Mouse (Mus musculus): ENCODE data around the gene Nectin2. TPM values are rescaled to one million over a fixed set of nuclear protein-coding genes. Genes with fewer than 3 reads are reported as not detected.

The Nectin2 gene
- polyA plus RNA-seq, 1 experiment from 2014 or later, result 76.5 TPM

DNA sequence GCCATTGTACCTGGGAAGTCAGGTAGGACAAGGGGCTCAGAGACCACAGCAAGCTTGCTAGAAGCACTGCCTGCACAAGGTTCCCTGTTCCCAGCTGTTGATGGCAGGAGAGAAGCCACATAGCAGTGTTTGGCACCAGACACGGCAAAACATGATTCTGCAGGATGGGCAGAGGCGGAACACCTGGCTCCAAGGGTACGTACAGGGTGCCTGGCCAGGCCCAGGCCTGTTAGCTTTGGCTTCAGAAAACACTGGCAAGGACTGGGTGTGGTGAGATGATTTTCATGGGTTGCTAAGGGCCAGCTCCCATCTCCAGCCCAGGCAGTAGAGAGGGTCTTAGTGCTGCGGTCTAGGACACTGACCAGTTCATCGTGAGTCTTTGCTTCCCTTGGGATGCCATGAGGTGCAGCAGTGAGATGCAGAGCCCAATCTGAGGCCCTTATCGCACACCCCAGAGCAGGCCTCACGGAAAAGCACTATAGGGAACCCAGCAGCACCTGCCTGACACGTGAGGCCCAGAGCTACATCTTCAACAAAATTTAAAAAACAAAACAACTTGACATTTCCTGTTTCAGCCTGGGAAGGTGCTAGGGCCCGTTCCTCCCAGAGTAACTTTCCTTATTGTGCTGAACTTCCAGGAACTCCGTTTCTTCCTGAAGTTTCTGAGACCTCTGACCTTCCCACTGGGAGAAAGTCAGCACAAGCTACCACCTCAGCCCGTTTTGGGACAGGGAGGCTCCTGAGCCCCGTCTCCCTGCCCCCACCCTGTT is 49.8 kb downstream of the Nectin2 start:
- H3K27me3 ChIP-seq (ENCODE audit: control insufficient read depth, insufficient read depth, low read length), result no peaks in the 10 kb centered on the region
- ATAC-seq (ENCODE audit: insufficient read depth, low FRiP score, low TSS enrichment) (no peak), DNase-seq (ENCODE audit: low spot score) (no peak)
- H3K4me3 ChIP-seq (ENCODE audit: low read depth, low read length), result no peak overlapping the region
- no peak overlapping the region for H3K9ac ChIP-seq (ENCODE audit: low read length)
- H3K4me1 ChIP-seq (ENCODE audit: control insufficient read depth, insufficient read depth, low read length), result 0 out of 2 replicates have a peak, but pooled peaks cover 7% of the 10 kb centered on the region
- no peak overlapping the region for H3K27ac ChIP-seq (ENCODE audit: low read depth, low read length)
- no peak overlapping the region for H3K4me2 ChIP-seq (ENCODE audit: low read depth)
- 65% methylated on average over 12 of the region's 12 CpGs for WGBS
- H3K36me3 ChIP-seq (ENCODE audit: control insufficient read depth, insufficient read depth, low read length), result 0 out of 2 replicates have a peak, but pooled peaks cover 4% of the 10 kb centered on the region
- H3K9me3 ChIP-seq (ENCODE audit: control insufficient read depth, low read length), result no peaks in the 10 kb centered on the region

DNA sequence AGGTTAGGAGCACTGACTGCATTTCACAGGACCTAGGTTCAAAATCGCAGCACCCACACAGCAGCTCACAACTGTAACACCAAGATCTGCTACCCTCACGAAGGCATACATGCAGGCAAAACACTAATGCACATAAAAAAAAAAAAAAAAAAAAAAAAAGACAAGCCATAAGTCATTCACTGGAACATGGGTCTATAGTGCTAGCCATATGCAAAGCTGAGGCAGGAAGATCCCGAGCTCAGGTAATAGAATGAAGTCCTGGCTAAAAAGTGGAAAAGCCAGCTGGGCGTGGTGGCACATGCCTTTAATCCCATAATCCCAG is 50.5 kb downstream of the Nectin2 start:
- whole genome bisulfite sequencing, result 76% methylated on average over 4 of the region's 4 CpGs
- no peak overlapping the region for H3K4me2 ChIP-seq (ENCODE audit: low read depth)
- H3K27ac ChIP-seq (ENCODE audit: low read depth, low read length), result no peak overlapping the region
- 0 out of 2 replicates have a peak, but pooled peaks cover 7% of the 10 kb centered on the region for H3K4me1 ChIP-seq (ENCODE audit: control insufficient read depth, insufficient read depth, low read length)
- no peak for ATAC-seq (ENCODE audit: insufficient read depth, low FRiP score, low TSS enrichment)
- 0 out of 2 replicates have a peak, but pooled peaks cover 4% of the 10 kb centered on the region for H3K36me3 ChIP-seq (ENCODE audit: control insufficient read depth, insufficient read depth, low read length)
- no peak overlapping the region for H3K9ac ChIP-seq (ENCODE audit: low read length)
- DNase-seq (ENCODE audit: low spot score), result no peak
- H3K4me3 ChIP-seq (ENCODE audit: low read depth, low read length), result no peak overlapping the region
- no peaks in the 10 kb centered on the region for H3K9me3 ChIP-seq (ENCODE audit: control insufficient read depth, low read length)
- H3K27me3 ChIP-seq (ENCODE audit: control insufficient read depth, insufficient read depth, low read length), result no peaks in the 10 kb centered on the region

DNA sequence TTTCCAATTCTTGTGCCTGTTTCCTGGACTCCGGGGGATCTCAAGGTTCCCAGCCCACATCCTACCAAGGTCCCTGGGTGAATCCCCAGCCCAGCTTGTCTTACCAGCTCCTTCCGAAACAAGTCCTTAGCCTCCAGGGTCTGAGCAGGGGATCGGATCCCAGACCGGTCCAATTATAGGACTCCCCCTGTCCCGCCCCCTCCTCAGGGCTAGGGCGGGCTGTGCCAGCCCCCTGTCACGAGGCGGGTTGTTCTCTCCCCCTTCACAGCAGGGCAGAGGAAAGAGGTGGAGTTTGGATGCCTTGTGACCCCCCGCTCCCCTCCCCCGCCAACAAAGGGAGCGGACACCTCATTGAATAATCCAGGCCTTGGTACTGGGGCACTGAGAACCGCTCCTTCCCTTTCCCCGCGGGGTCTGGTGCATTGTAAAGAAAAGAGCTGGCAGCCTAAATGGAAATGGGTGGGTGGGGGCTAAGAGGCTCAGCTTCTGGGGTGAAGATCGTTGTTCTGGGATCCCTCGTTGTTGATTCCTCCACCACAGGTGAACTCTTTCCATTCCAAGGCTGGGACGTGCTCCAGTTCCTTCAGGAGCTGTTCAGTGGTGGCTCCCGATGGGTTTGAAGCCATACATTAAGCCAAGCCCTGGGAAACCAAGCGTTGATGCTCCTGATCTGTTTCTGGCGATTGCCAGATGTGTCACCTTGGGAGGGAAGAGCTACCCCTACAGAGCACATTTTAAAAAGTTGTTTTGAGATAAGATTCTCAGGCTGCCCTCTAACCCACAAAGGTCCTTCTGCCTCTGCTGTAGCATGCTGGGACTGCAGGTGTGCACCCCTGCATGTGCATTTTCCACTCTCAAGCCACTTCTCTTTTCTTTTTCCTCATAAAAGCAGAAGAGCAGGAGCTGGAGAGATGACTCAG is 51.1 kb downstream of the Nectin2 start, which contains the start of gene Apoe:
Gene Apoe (minus strand): TSS at position 282 of the 920 bp plus-strand sequence.
- Histone ChIP-seq H3K9ac (ENCODE audit: low read length) (peak within 1 kb of the TSS; percentile 49), H3K4me1 (ENCODE audit: control insufficient read depth, insufficient read depth, low read length) (0 out of 2 replicates have a peak, but pooled peaks cover 7% of the 10 kb centered on the region), H3K4me3 (ENCODE audit: low read depth, low read length) (peak within 1 kb of the TSS; percentile 29), H3K27me3 (ENCODE audit: control insufficient read depth, insufficient read depth, low read length) (no peaks in the 10 kb centered on the region), H3K36me3 (ENCODE audit: control insufficient read depth, insufficient read depth, low read length) (0 out of 2 replicates have a peak, but pooled peaks cover 4% of the 10 kb centered on the region), H3K9me3 (ENCODE audit: control insufficient read depth, low read length) (no peaks in the 10 kb centered on the region), H3K27ac (ENCODE audit: low read depth, low read length) (no peak within 1 kb of the TSS), H3K4me2 (ENCODE audit: low read depth) (peak within 1 kb of the TSS; percentile 53)
- peak; percentile 39; the same call in 1 of the 2 replicates for ATAC-seq (ENCODE audit: insufficient read depth, low FRiP score, low TSS enrichment)
- 2% methylated on average over 20 of the region's 20 CpGs for WGBS
- DNase-seq (ENCODE audit: low spot score), result peak; percentile 55

DNA sequence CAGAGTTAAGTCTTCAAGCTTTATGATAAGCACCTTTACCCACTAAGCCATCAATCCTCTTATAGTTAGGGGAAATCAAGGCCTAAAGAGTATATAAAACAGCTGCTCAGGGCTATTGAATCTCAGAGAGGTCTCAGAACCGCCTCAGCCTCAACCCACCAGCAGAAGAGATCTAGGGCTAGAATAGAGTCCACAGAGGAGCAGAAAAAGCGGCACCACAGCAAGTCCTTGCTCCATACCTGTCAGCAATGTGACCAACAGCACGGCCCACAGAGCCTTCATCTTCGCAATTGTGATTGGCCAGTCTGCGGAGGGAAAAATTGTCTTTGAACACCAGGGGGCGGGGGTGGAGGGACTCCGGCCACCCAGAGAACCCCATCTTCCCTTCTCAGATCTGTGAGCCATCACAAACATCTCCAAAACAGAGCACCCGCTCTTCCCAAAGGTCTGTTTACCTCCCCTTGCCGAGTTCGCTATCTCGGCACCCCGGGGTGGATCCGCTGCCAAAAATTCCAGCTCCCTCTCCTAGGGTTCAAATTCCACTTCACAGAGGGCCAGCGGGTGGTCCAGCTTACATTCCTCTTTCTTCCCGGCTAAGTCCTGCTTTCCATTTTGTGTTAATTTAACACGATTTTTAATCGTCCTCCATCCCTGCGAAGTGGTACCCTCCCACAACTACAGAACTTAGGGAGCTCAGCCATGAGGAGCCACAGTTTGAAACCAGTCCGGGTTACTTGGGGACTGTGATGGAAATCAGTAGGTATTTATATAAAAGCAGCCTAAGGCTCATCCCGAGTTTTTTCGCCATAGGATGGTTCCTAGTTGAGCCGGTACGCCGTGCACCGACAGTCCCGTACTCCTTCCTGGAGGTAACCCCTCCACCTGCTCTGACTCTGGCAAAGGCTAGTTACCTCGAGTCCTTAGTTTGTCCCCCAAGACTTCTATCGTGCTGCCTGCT is 52.1 kb downstream of the Nectin2 start:
- WGBS, result 4% methylated on average over 28 of the region's 28 CpGs
- Histone ChIP-seq H3K4me2 (ENCODE audit: low read depth) (peak overlapping the region; percentile 53), H3K4me3 (ENCODE audit: low read depth, low read length) (peak overlapping the region; percentile 29), H3K4me1 (ENCODE audit: control insufficient read depth, insufficient read depth, low read length) (0 out of 2 replicates have a peak, but pooled peaks cover 7% of the 10 kb centered on the region), H3K27me3 (ENCODE audit: control insufficient read depth, insufficient read depth, low read length) (no peaks in the 10 kb centered on the region), H3K36me3 (ENCODE audit: control insufficient read depth, insufficient read depth, low read length) (0 out of 2 replicates have a peak, but pooled peaks cover 4% of the 10 kb centered on the region), H3K9me3 (ENCODE audit: control insufficient read depth, low read length) (no peaks in the 10 kb centered on the region), H3K27ac (ENCODE audit: low read depth, low read length) (no peak overlapping the region), H3K9ac (ENCODE audit: low read length) (peak overlapping the region; percentile 49)
- ATAC-seq (ENCODE audit: insufficient read depth, low FRiP score, low TSS enrichment) (no peak), DNase-seq (ENCODE audit: low spot score) (peak; percentile 59)

DNA sequence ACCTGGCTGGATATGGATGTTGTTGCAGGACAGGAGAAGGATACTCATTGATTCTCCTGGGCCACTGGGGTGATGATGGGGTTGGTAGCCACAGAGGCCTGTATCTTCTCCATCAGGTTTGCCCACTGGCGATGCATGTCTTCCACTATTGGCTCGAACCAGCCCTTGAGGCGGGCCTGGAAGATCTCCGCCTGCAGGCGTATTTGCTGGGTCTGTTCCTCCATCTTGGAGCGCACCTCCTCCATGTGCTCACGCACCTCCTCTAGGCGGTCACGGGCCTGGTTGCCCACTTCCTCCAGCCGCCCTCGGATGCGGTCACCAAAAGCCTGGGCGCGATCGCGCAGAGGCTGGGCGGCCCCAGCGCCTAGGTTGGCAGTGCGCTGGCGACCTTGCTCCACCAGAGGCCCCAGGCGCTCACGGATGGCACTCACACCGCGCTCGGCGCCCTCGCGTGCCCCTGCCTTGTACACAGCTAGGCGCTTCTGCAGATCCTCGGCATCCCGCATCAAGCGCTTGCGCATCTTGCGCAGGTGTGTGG is 53.9 kb downstream of the Nectin2 start:
- H3K9ac ChIP-seq (ENCODE audit: low read length), result no peak overlapping the region
- WGBS, result 94% methylated on average over 34 of the region's 34 CpGs
- 0 out of 2 replicates have a peak, but pooled peaks cover 7% of the 10 kb centered on the region for H3K4me1 ChIP-seq (ENCODE audit: control insufficient read depth, insufficient read depth, low read length)
- ATAC-seq (ENCODE audit: insufficient read depth, low FRiP score, low TSS enrichment) (no peak), DNase-seq (ENCODE audit: low spot score) (no peak)
- H3K36me3 ChIP-seq (ENCODE audit: control insufficient read depth, insufficient read depth, low read length), result 0 out of 2 replicates have a peak, but pooled peaks cover 4% of the 10 kb centered on the region
- H3K4me3 ChIP-seq (ENCODE audit: low read depth, low read length), result no peak overlapping the region
- no peak overlapping the region for H3K4me2 ChIP-seq (ENCODE audit: low read depth)
- no peak overlapping the region for H3K27ac ChIP-seq (ENCODE audit: low read depth, low read length)
- no peaks in the 10 kb centered on the region for H3K27me3 ChIP-seq (ENCODE audit: control insufficient read depth, insufficient read depth, low read length)
- no peaks in the 10 kb centered on the region for H3K9me3 ChIP-seq (ENCODE audit: control insufficient read depth, low read length)

DNA sequence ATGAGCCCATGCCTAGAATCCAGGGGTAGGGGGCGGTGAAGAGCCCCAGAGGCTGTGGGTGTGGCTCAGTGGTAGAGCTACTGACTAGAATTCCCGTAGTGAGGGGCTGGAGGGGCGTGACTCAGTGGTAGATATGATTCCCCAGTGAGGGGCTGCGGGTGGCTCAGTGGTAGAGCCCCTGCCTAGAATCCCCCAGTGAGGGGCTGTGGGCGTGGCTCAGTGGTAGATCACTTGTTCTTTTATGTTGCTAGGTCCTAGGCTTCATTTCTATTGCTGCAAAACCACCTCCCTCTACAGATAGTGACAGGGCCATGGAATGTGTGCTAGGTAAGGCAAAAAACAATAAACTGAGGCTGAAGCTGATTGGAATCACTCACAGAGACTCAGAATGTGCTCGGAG is 54.4 kb downstream of the Nectin2 start:
- Histone ChIP-seq H3K4me3 (ENCODE audit: low read depth, low read length) (no peak overlapping the region), H3K27ac (ENCODE audit: low read depth, low read length) (no peak overlapping the region), H3K27me3 (ENCODE audit: control insufficient read depth, insufficient read depth, low read length) (no peaks in the 10 kb centered on the region), H3K9me3 (ENCODE audit: control insufficient read depth, low read length) (no peaks in the 10 kb centered on the region), H3K9ac (ENCODE audit: low read length) (no peak overlapping the region), H3K4me2 (ENCODE audit: low read depth) (no peak overlapping the region), H3K4me1 (ENCODE audit: control insufficient read depth, insufficient read depth, low read length) (0 out of 2 replicates have a peak, but pooled peaks cover 7% of the 10 kb centered on the region), H3K36me3 (ENCODE audit: control insufficient read depth, insufficient read depth, low read length) (0 out of 2 replicates have a peak, but pooled peaks cover 4% of the 10 kb centered on the region)
- ATAC-seq (ENCODE audit: insufficient read depth, low FRiP score, low TSS enrichment) (no peak), DNase-seq (ENCODE audit: low spot score) (no peak)
- 84% methylated on average over 6 of the region's 6 CpGs for WGBS

DNA sequence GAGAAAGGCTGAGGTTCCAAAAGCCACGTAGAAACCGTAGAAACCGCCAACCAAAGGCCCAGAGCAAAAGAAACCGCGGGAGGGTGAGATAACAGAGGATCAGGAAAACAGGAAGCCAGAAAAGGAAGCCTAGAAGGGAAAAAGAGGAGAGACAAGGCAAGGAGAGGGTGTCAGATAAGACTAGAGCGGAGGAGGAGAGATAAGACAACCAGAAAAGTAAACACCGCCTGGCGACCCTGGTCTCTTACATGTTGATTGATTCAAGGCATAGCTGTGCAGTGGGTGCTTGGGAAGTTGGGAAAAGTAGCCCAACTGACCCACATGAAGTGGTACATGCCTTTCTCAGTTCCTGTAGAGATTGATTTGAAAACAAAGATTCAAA is 55.1 kb downstream of the Nectin2 start:
- Histone ChIP-seq H3K4me2 (ENCODE audit: low read depth) (no peak overlapping the region), H3K9ac (ENCODE audit: low read length) (no peak overlapping the region), H3K4me3 (ENCODE audit: low read depth, low read length) (no peak overlapping the region), H3K4me1 (ENCODE audit: control insufficient read depth, insufficient read depth, low read length) (0 out of 2 replicates have a peak, but pooled peaks cover 7% of the 10 kb centered on the region), H3K27ac (ENCODE audit: low read depth, low read length) (no peak overlapping the region), H3K27me3 (ENCODE audit: control insufficient read depth, insufficient read depth, low read length) (no peaks in the 10 kb centered on the region), H3K36me3 (ENCODE audit: control insufficient read depth, insufficient read depth, low read length) (0 out of 2 replicates have a peak, but pooled peaks cover 4% of the 10 kb centered on the region), H3K9me3 (ENCODE audit: control insufficient read depth, low read length) (no peaks in the 10 kb centered on the region)
- WGBS, result 67% methylated on average over 8 of the region's 8 CpGs
- DNase-seq (ENCODE audit: low spot score), result no peak
- ATAC-seq (ENCODE audit: insufficient read depth, low FRiP score, low TSS enrichment), result no peak
